Mouse (Mus musculus) forebrain, embryonic 14.5 days (tissue): ENCODE results near the gene Ubtd1. TPM values are rescaled to one million over a fixed set of nuclear protein-coding genes. Genes with fewer than 3 reads are reported as not detected.

ENCODE experiments used
- ATAC-seq: fragments of 200-750 bp; cut with Nextera tagmentation; 2 replicates; pipeline ENCODE4 v1.8.0; 2017; ENCODE audit warnings: mild to moderate bottlenecking, moderate library complexity
- DNase-seq: peaks from one replicate; pipeline ENCODE4 v3.0.0-alpha.2; 2015; ENCODE audit warnings: low spot score
- H3K27ac ChIP-seq: fragments of 300-500 bp; sonication (generic); 2 replicates; pipeline ENCODE4 v1.5.1; 2014; ENCODE audit warnings: low read depth, mild to moderate bottlenecking, control low read depth, low read length, moderate library complexity
- H3K27me3 ChIP-seq: fragments of 300-500 bp; sonication (generic); replicated peaks from 2 replicates; pipeline ENCODE4 v1.6.1; 2014; ENCODE audit warnings: low read length, control low read depth, mixed read lengths; ENCODE audit not compliant: control insufficient read depth, insufficient read depth
- H3K36me3 ChIP-seq: fragments of 300-500 bp; sonication (generic); 2 replicates; pipeline ENCODE4 v1.6.1; 2014; ENCODE audit warnings: low read length, control low read depth; ENCODE audit not compliant: control insufficient read depth, insufficient read depth
- H3K4me1 ChIP-seq: fragments of 300-500 bp; sonication (generic); 2 replicates; pipeline ENCODE4 v1.6.1; 2014; ENCODE audit warnings: antibody characterized with exemption, low read length, control low read depth; ENCODE audit not compliant: control insufficient read depth, insufficient read depth
- H3K4me2 ChIP-seq: fragments of 300-500 bp; sonication (generic); 2 replicates; pipeline ENCODE4 v1.6.1; 2014; ENCODE audit warnings: mild to moderate bottlenecking, control low read depth, low read length
- H3K4me3 ChIP-seq: fragments of 300-500 bp; sonication (generic); 2 replicates; pipeline ENCODE4 v1.5.1; 2014; ENCODE audit warnings: low read depth, low read length, control low read depth
- H3K9ac ChIP-seq: fragments of 300-500 bp; sonication (generic); 2 replicates; pipeline ENCODE4 v1.6.1; 2014; ENCODE audit warnings: mild to moderate bottlenecking, low read length, control low read depth, moderate library complexity
- H3K9me3 ChIP-seq: fragments of 300-500 bp; sonication (generic); replicated peaks from 2 replicates; pipeline ENCODE4 v1.6.1; 2016; ENCODE audit warnings: low read length, control low read depth, mixed read lengths; ENCODE audit not compliant: control insufficient read depth
- WGBS: fragments of 180-500 bp; shearing (Covaris S2); extraction: QIAGEN DNeasy Blood & Tissue Kit; methylation state at CpG from one replicate; pipeline ENCODE4 v1.1.7; 2014; 5-methylcytosine and 5-hydroxymethylcytosine counted together
- polyA plus RNA-seq: library from polyadenylated mRNA; unstranded; fragments of >200 nt; fragmentation: Nextera tagmentation; extraction: Ambion mirVana; gene quantifications from 2 replicates; pipeline ENCODE4 v1.2.1, GENCODE M21; 2014

Gene Ubtd1
- polyA plus RNA-seq, 1 experiment from 2014 or later = 5.4 TPM

GRCm38 (mm10) chr19:42058426-42058825, 76.9 kb downstream of the Ubtd1 start:
- no peak overlapping the region for H3K4me2 ChIP-seq
- no peaks in the 10 kb centered on the region for H3K36me3 ChIP-seq
- H3K9ac ChIP-seq = no peak overlapping the region
- H3K4me1 ChIP-seq = no peaks in the 10 kb centered on the region
- H3K9me3 ChIP-seq = no peaks in the 10 kb centered on the region
- WGBS = 76% methylated on average over 7 of the region's 7 CpGs
- DNase-seq (no peak), ATAC-seq (no peak)
- H3K27me3 ChIP-seq = no peaks in the 10 kb centered on the region
- H3K27ac ChIP-seq = no peak overlapping the region
- H3K4me3 ChIP-seq = no peak overlapping the region

- H3K4me2 ChIP-seq = no peak overlapping the region
- H3K4me1 ChIP-seq = no peaks in the 10 kb centered on the region
- H3K27ac ChIP-seq = no peak overlapping the region
- H3K9me3 ChIP-seq = no peaks in the 10 kb centered on the region
- no peak overlapping the region for H3K4me3 ChIP-seq
- no peaks in the 10 kb centered on the region for H3K36me3 ChIP-seq
- 95% methylated on average over 7 of the region's 7 CpGs for WGBS
- no peak for ATAC-seq
- no peaks in the 10 kb centered on the region for H3K27me3 ChIP-seq
- no peak overlapping the region for H3K9ac ChIP-seq
- no peak for DNase-seq
These were observed 79.9 kb downstream of the Ubtd1 start for GRCm38 (mm10) chr19:42061443-42061842.

- no peak overlapping the region for H3K27ac ChIP-seq
- no peaks in the 10 kb centered on the region for H3K9me3 ChIP-seq
- 87% methylated on average over 11 of the region's 11 CpGs for WGBS
- H3K36me3 ChIP-seq = no peaks in the 10 kb centered on the region
- H3K27me3 ChIP-seq = no peaks in the 10 kb centered on the region
- no peak overlapping the region for H3K9ac ChIP-seq
- ATAC-seq (no peak), DNase-seq (no peak)
- H3K4me2 ChIP-seq = no peak overlapping the region
- no peak overlapping the region for H3K4me3 ChIP-seq
- no peaks in the 10 kb centered on the region for H3K4me1 ChIP-seq
These were observed 87.1 kb downstream of the Ubtd1 start for GRCm38 (mm10) chr19:42068441-42069240.

DNA sequence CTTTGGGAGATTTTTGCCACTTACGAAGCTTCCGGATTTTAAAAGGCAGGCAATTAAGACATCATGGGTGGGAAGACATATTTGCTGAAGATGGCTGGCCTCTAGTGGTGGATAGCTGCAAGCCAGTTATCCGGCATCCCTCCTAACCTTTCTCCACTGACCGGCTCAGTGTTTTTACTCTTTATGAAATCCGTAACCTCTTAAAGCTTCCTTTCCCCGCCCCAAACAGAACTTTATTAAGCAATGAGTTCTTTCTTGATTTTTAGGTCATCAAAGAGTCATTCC, 87.6 kb downstream of the Ubtd1 start:
- Histone ChIP-seq H3K9me3 (no peaks in the 10 kb centered on the region), H3K4me2 (no peak overlapping the region), H3K4me1 (no peaks in the 10 kb centered on the region), H3K9ac (no peak overlapping the region), H3K27me3 (no peaks in the 10 kb centered on the region), H3K27ac (no peak overlapping the region), H3K36me3 (peaks cover 5% of the 10 kb centered on the region; the same call in 1 of the 2 replicates), H3K4me3 (no peak overlapping the region)
- no peak for DNase-seq
- no peak for ATAC-seq
- WGBS = 76% methylated on average over 6 of the region's 6 CpGs

DNA sequence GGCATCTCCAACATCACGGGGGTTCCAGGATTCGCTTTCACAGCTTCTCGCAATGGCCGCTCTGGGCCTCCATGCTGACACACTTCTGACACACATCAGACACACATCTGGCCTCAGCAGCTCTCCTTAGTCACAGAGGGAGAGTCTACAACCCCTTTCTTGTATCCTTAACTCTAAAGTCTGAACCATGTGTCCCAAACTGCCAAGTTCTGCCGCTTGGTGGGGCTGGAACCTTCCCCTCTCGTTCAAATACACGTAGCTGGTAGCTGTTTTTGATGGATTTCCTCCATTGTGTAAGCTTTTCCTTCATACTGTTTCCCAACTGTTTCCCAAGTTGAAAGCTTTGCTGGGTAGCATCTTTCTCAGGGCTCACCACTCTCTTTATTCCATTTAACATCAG, 89.7 kb downstream of the Ubtd1 start:
- 77% methylated on average over 7 of the region's 7 CpGs for whole genome bisulfite sequencing

DNA sequence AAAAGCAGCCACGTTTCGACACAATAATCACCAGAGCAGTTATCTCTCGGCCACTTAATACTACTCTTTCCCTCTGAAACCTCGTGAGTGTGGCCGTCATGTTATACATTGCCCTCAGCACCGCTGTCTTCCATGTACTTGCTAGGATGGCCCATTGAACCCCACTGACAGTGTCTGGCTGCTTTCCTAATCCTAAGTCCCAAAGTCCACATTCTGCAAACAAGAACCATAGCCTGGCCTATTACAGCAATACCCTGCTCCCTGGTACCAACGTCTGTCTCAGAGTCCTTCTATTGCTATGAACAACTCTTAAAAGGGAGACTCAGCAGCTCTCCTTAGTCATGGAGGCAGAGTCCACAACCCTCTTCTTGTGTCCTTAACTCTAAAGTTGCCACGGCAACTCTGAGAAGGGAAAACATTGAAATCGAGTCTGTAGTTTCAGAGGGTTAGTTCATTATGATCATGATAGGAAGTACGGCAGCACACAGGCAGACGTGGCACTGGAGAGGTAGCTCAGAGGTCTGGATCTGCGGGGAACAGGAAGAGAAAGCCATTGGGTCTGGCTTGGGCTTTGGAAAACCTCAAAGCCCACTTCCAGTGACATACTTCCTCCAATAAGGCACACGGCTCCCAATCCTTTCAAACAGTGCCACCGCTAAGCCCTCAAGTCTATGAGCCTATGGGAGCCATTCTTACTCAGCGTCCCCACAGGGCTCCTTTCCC, 90.5 kb downstream of the Ubtd1 start:
- H3K27ac ChIP-seq = no peak overlapping the region
- H3K36me3 ChIP-seq = peaks cover 30% of the 10 kb centered on the region
- no peaks in the 10 kb centered on the region for H3K4me1 ChIP-seq
- ATAC-seq (no peak), DNase-seq (no peak)
- WGBS = 83% methylated on average over 15 of the region's 15 CpGs
- H3K4me3 ChIP-seq = no peak overlapping the region
- no peaks in the 10 kb centered on the region for H3K27me3 ChIP-seq
- H3K4me2 ChIP-seq = no peak overlapping the region
- no peaks in the 10 kb centered on the region for H3K9me3 ChIP-seq
- no peak overlapping the region for H3K9ac ChIP-seq

More for the DNA sequence above, 89.7 kb downstream of the Ubtd1 start:
- DNase-seq = no peak
- Histone ChIP-seq H3K9ac (no peak overlapping the region), H3K4me1 (no peaks in the 10 kb centered on the region), H3K9me3 (no peaks in the 10 kb centered on the region), H3K36me3 (peaks cover 25% of the 10 kb centered on the region), H3K4me2 (no peak overlapping the region), H3K4me3 (no peak overlapping the region), H3K27me3 (no peaks in the 10 kb centered on the region), H3K27ac (no peak overlapping the region)
- no peak for ATAC-seq

DNA sequence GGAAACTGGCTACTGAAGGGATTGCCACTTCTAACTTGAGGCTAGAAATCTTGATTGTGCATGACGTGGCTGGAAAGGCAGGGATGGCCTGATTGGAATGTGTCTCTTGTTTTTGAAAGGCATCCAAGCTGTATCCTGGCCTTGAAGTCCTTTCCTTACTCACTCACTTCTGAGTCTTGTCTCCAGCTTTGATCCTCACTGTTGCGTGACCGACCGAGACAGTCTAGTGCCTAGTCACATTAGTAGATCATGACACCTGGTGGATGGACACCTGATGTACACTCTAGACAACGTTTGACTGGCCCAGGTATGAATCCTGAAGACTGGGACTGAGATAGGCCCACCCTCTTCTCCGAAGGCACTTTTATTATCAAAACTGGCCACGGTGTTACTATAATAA, 91.2 kb downstream of the Ubtd1 start:
- Histone ChIP-seq H3K4me3 (no peak overlapping the region), H3K4me2 (no peak overlapping the region), H3K36me3 (peaks cover 30% of the 10 kb centered on the region), H3K27me3 (no peaks in the 10 kb centered on the region), H3K9me3 (no peaks in the 10 kb centered on the region), H3K4me1 (no peaks in the 10 kb centered on the region), H3K9ac (no peak overlapping the region), H3K27ac (no peak overlapping the region)
- ATAC-seq (no peak), DNase-seq (no peak)
- 88% methylated on average over 7 of the region's 7 CpGs for WGBS

DNA sequence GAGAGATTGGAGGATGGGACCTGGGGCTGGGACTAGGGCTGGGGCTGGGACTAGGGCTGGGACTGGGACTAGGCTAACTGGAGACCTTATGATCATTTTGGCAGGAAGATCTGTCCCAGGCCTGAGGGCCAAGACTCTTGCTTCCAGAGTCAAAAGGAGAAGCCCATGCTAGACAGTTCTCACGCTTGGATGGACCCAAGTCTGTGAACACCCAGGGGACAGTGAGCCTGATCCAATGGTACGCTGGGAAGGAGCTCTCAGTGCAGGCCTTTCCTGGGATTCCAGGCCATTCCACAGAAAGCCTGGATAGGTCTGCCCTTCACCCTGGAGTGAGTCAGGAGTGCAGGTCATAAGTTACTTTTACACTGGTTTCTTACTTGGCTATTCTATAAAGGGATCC, 93.5 kb downstream of the Ubtd1 start:
- Histone ChIP-seq H3K4me2 (no peak overlapping the region), H3K36me3 (peaks cover 34% of the 10 kb centered on the region), H3K9ac (no peak overlapping the region), H3K27ac (no peak overlapping the region), H3K4me3 (no peak overlapping the region), H3K27me3 (no peaks in the 10 kb centered on the region), H3K4me1 (no peaks in the 10 kb centered on the region), H3K9me3 (no peaks in the 10 kb centered on the region)
- no peak for ATAC-seq
- DNase-seq = no peak
- WGBS = 84% methylated on average over 2 of the region's 2 CpGs

GRCm38 (mm10) chr19:42075992-42076391, 94.4 kb downstream of the Ubtd1 start:
- Histone ChIP-seq H3K27ac (no peak overlapping the region), H3K9ac (no peak overlapping the region), H3K4me3 (no peak overlapping the region), H3K4me1 (no peaks in the 10 kb centered on the region), H3K36me3 (peaks cover 34% of the 10 kb centered on the region), H3K27me3 (no peaks in the 10 kb centered on the region), H3K9me3 (no peaks in the 10 kb centered on the region), H3K4me2 (no peak overlapping the region)
- no peak for ATAC-seq
- no peak for DNase-seq
- 91% methylated on average over 16 of the region's 16 CpGs for WGBS
